Mouse (Mus musculus) cerebellum, adult 2 months (tissue): ENCODE results near the gene Car11.

Source experiments
- CTCF ChIP-seq: fragments of 200-500 bp; IDR thresholded peaks from 2 replicates; pipeline ENCODE4 v1.5.1; 2011; ENCODE audit warnings: low read depth, mild to moderate bottlenecking, control low read depth, low read length, moderate library complexity, borderline replicate concordance; ENCODE audit not compliant: insufficient read depth
- POLR2A ChIP-seq: fragments of 200-500 bp; IDR thresholded peaks from 2 replicates; pipeline ENCODE4 v1.6.1; 2011; ENCODE audit warnings: low read length, control low read depth, borderline replicate concordance; ENCODE audit not compliant: insufficient read depth

- TF ChIP-seq CTCF (no peak), POLR2A (no peak)
Observed at GRCm38 (mm10) chr7:45686841-45687240, 12.8 kb upstream of the Car11 start.
